Mouse (Mus musculus): ENCODE measurements at regions not wholly inside any gene's neighbourhood (a gene's known extent, or its start where the extent isn't known, plus 50 kb on each side); places are given as distances from the start of the nearest gene placed in this dataset.

DNA sequence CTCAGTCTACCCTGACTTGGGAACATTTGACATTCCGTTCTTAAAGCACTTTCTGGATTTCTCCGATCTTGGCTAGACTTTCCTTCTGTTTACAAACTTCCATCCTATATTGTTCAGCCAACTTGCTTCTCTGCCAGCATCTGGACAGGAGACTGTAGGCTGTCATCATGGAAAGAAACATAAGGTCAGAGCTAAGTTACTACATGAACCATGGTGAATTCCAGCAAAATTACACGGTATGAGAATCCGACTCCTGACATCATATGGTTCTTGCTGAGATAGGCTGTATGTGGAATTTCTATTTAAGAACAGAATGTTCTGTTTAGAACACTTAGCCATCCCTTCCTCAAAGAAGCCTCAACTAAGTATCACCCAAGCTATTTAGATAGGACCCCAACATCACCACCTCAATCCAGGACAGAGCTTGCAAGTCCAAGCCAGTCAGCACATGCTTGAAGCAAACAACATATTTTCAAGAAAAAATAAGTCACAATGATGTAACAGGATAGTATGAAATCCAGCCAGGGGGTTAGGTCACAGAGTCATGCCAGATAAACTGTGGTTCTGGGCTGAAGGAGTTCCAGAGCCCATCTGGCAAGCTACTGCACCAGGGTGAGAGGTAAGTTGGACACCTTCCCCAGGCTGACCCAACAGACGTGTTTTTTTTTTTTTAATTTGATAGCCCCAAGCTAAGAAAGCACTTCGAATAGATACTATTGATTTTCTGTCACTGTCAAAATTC, 52.9 kb upstream of the Thbs1 start:
- TF ChIP-seq CTCF (IDR thresholded peaks at IDR 0.05; ENCODE audit: extremely low read depth, insufficient read depth, low read length) (no peak), POLR2A (IDR thresholded peaks at IDR 0.05; ENCODE audit: extremely low read depth, insufficient read depth, low read length) (no peak)
